Mouse (Mus musculus) stomach, embryonic 14.5 days (tissue): Measurements from ENCODE around the gene Cdca3. TPM values are rescaled to one million over a fixed set of nuclear protein-coding genes. Genes with fewer than 3 reads are reported as not detected.

Experiments used
- ATAC-seq: fragments of 200-750 bp; cut with Nextera tagmentation; 2 replicates; pipeline ENCODE4 v1.8.0; 2017; ENCODE audit warnings: low read depth, moderate TSS enrichment; ENCODE audit not compliant: insufficient number of reproducible peaks, insufficient read depth, low FRiP score
- H3K27ac ChIP-seq: fragments of 300-500 bp; sonication (generic); 2 replicates; pipeline ENCODE4 v1.5.1; 2014; ENCODE audit warnings: mild to moderate bottlenecking, low read length, moderate library complexity, mixed read lengths
- H3K27me3 ChIP-seq: fragments of 300-500 bp; sonication (generic); 2 replicates; pipeline ENCODE4 v1.6.1; 2014; ENCODE audit warnings: low read length, control low read depth, mixed read lengths; ENCODE audit not compliant: control insufficient read depth, insufficient read depth
- H3K36me3 ChIP-seq: fragments of 300-500 bp; sonication (generic); 2 replicates; pipeline ENCODE4 v1.6.1; 2014; ENCODE audit warnings: mild to moderate bottlenecking, control low read depth, low read length, moderate library complexity, mixed read lengths; ENCODE audit not compliant: control insufficient read depth, insufficient read depth
- H3K4me1 ChIP-seq: fragments of 300-500 bp; sonication (generic); 2 replicates; pipeline ENCODE4 v1.6.1; 2014; ENCODE audit warnings: low read length, control low read depth, mixed read lengths; ENCODE audit not compliant: control insufficient read depth, insufficient read depth
- H3K4me2 ChIP-seq: fragments of 300-500 bp; sonication (generic); replicated peaks from 2 replicates; pipeline ENCODE4 v1.6.1; 2014; ENCODE audit warnings: low read depth, low read length, control low read depth
- H3K4me3 ChIP-seq: fragments of 300-500 bp; sonication (generic); 2 replicates; pipeline ENCODE4 v1.5.1; 2014; ENCODE audit warnings: low read depth, low read length, control low read depth
- H3K9ac ChIP-seq: fragments of 300-500 bp; sonication (generic); replicated peaks from 2 replicates; pipeline ENCODE4 v1.6.1; 2014; ENCODE audit warnings: low read depth, mild to moderate bottlenecking, control low read depth, low read length, moderate library complexity, mixed read lengths
- H3K9me3 ChIP-seq: fragments of 300-500 bp; sonication (generic); 2 replicates; pipeline ENCODE4 v1.6.1; 2016; ENCODE audit warnings: low read depth, low read length, control low read depth; ENCODE audit not compliant: control insufficient read depth
- WGBS: fragments of 180-500 bp; shearing (Covaris S2); extraction: QIAGEN DNeasy Blood & Tissue Kit; methylation state at CpG from one replicate; pipeline ENCODE4 v1.1.7; 2014; 5-methylcytosine and 5-hydroxymethylcytosine counted together
- polyA plus RNA-seq: library from polyadenylated mRNA; unstranded; fragments of >200 nt; fragmentation: Nextera tagmentation; extraction: Ambion mirVana; gene quantifications from 2 replicates; pipeline ENCODE4 v1.2.1, GENCODE M21; 2014

Gene Cdca3
- polyA plus RNA-seq, 1 experiment from 2014 or later: 163 TPM

GRCm38 (mm10) chr6:124811403-124811665 is 18.0 kb upstream of the Cdca3 start:
- peaks cover 25% of the 10 kb centered on the region for H3K36me3 ChIP-seq
- no peaks in the 10 kb centered on the region for H3K9me3 ChIP-seq
- WGBS: 83% methylated on average over 4 of the region's 4 CpGs
- H3K4me3 ChIP-seq: no peak overlapping the region
- H3K4me1 ChIP-seq: peaks cover 27% of the 10 kb centered on the region
- no peak overlapping the region for H3K4me2 ChIP-seq
- H3K27ac ChIP-seq: no peak overlapping the region
- H3K27me3 ChIP-seq: no peaks in the 10 kb centered on the region
- H3K9ac ChIP-seq: no peak overlapping the region
- no peak for ATAC-seq

GRCm38 (mm10) chr6:124811701-124812560 is 17.4 kb upstream of the Cdca3 start:
- H3K36me3 ChIP-seq: peaks cover 30% of the 10 kb centered on the region
- peak overlapping the region; percentile 78 for H3K4me3 ChIP-seq
- peak overlapping the region; percentile 83; the same call in 1 of the 2 replicates for H3K9ac ChIP-seq
- ATAC-seq: no peak
- H3K4me2 ChIP-seq: peak overlapping the region; percentile 89
- WGBS: 75% methylated on average over 24 of the region's 24 CpGs
- no peak overlapping the region for H3K27ac ChIP-seq
- H3K4me1 ChIP-seq: peaks cover 27% of the 10 kb centered on the region
- no peaks in the 10 kb centered on the region for H3K27me3 ChIP-seq
- H3K9me3 ChIP-seq: no peaks in the 10 kb centered on the region

- no peaks in the 10 kb centered on the region for H3K9me3 ChIP-seq
- no peaks in the 10 kb centered on the region for H3K27me3 ChIP-seq
- WGBS: 19% methylated on average over 9 of the region's 9 CpGs
- no peak for ATAC-seq
- H3K4me3 ChIP-seq: peak overlapping the region; percentile 78
- peak overlapping the region; percentile 89 for H3K4me2 ChIP-seq
- peak overlapping the region; percentile 83 for H3K9ac ChIP-seq
- H3K4me1 ChIP-seq: peaks cover 27% of the 10 kb centered on the region
- H3K27ac ChIP-seq: peak overlapping the region; percentile 94
- H3K36me3 ChIP-seq: peaks cover 39% of the 10 kb centered on the region
Measured at GRCm38 (mm10) chr6:124812848-124813247, 16.5 kb upstream of the Cdca3 start.

GRCm38 (mm10) chr6:124813496-124813895 is 15.9 kb upstream of the Cdca3 start:
- Histone ChIP-seq H3K9ac (peak overlapping the region; percentile 83), H3K36me3 (peaks cover 45% of the 10 kb centered on the region), H3K4me2 (peak overlapping the region; percentile 89), H3K4me1 (peaks cover 23% of the 10 kb centered on the region), H3K27me3 (no peaks in the 10 kb centered on the region), H3K9me3 (no peaks in the 10 kb centered on the region), H3K4me3 (peak overlapping the region; percentile 78), H3K27ac (peak overlapping the region; percentile 94)
- peak; percentile 64 for ATAC-seq
- WGBS: 0% methylated on average over 18 of the region's 18 CpGs

- H3K9ac ChIP-seq: peak within 1 kb of the TSS; percentile 83
- H3K4me1 ChIP-seq: peaks cover 23% of the 10 kb centered on the region
- no peaks in the 10 kb centered on the region for H3K27me3 ChIP-seq
- ATAC-seq: peak; percentile 89
- peak within 1 kb of the TSS; percentile 89 for H3K4me2 ChIP-seq
- H3K36me3 ChIP-seq: peaks cover 50% of the 10 kb centered on the region
- WGBS: under 1% methylated on average over 22 of the region's 22 CpGs
- H3K27ac ChIP-seq: peak within 1 kb of the TSS; percentile 94
- H3K9me3 ChIP-seq: no peaks in the 10 kb centered on the region
- peak within 1 kb of the TSS; percentile 78 for H3K4me3 ChIP-seq
Measured at GRCm38 (mm10) chr6:124813933-124814332, 15.4 kb upstream of the Cdca3 start, which contains the start of gene Tpi1. Gene Tpi1, minus strand, starts transcription at chr6:124814296.

GRCm38 (mm10) chr6:124814448-124814847 is 14.9 kb upstream of the Cdca3 start:
- Histone ChIP-seq H3K4me2 (peak overlapping the region; percentile 89), H3K9me3 (no peaks in the 10 kb centered on the region), H3K9ac (0 out of 2 replicates have a peak overlapping the region, but pooled peaks have one; percentile 83), H3K27me3 (no peaks in the 10 kb centered on the region), H3K4me1 (peaks cover 20% of the 10 kb centered on the region), H3K27ac (no peak overlapping the region), H3K4me3 (peak overlapping the region; percentile 78; the same call in 1 of the 2 replicates), H3K36me3 (peaks cover 55% of the 10 kb centered on the region)
- 43% methylated on average over 8 of the region's 8 CpGs for whole genome bisulfite sequencing
- ATAC-seq: peak; percentile 24; the same call in 1 of the 2 replicates

- no peak overlapping the region for H3K4me3 ChIP-seq
- 67% methylated on average over 9 of the region's 9 CpGs for WGBS
- no peaks in the 10 kb centered on the region for H3K27me3 ChIP-seq
- H3K27ac ChIP-seq: 0 out of 2 replicates have a peak overlapping the region, but pooled peaks have one; percentile 15
- no peaks in the 10 kb centered on the region for H3K9me3 ChIP-seq
- H3K4me2 ChIP-seq: peak overlapping the region; percentile 89; the same call in 1 of the 2 replicates
- no peak overlapping the region for H3K9ac ChIP-seq
- no peak for ATAC-seq
- H3K4me1 ChIP-seq: peaks cover 17% of the 10 kb centered on the region
- peaks cover 62% of the 10 kb centered on the region for H3K36me3 ChIP-seq
Measured at GRCm38 (mm10) chr6:124814858-124815774, 14.2 kb upstream of the Cdca3 start.

GRCm38 (mm10) chr6:124816611-124817010 is 12.7 kb upstream of the Cdca3 start:
- 69% methylated on average over 4 of the region's 4 CpGs for WGBS
- Histone ChIP-seq H3K36me3 (peaks cover 66% of the 10 kb centered on the region), H3K27me3 (no peaks in the 10 kb centered on the region), H3K4me2 (no peak overlapping the region), H3K4me1 (peaks cover 17% of the 10 kb centered on the region), H3K4me3 (no peak overlapping the region), H3K27ac (no peak overlapping the region), H3K9me3 (no peaks in the 10 kb centered on the region), H3K9ac (no peak overlapping the region)
- no peak for ATAC-seq
